Mouse (Mus musculus) gastrocnemius, adult 2 months (tissue): ENCODE measurements around the gene Zfp239. TPM values are rescaled to one million over a fixed set of nuclear protein-coding genes. Genes with fewer than 3 reads are reported as not detected.
"Not testable (repeated sequence)": the region's sequence is repeated elsewhere in the genome, so short reads cannot be mapped to it uniquely, and the experiment has no call there.

Experiments used
- DNase-seq: peaks from one replicate; pipeline ENCODE4 v3.0.0; 2022
- H3K27ac ChIP-seq: fragments of 200-600 bp; 2 replicates; pipeline ENCODE4 v1.8.1; 2022; ENCODE audit warnings: mild to moderate bottlenecking
- H3K4me3 ChIP-seq: fragments of 200-600 bp; 2 replicates; pipeline ENCODE4 v1.8.1; 2022; ENCODE audit warnings: mild to moderate bottlenecking, moderate library complexity
- CTCF ChIP-seq: fragments of 200-600 bp; IDR thresholded peaks from 2 replicates; pipeline ENCODE4 v1.8.1; 2022; ENCODE audit warnings: antibody characterized with exemption, mild to moderate bottlenecking, moderate library complexity
- intact Hi-C: fragments of 180-260 bp; cut with DNase I; formaldehyde crosslinking; loops from one replicate; pipeline ENCODE4 v1.15.1; 2025
- total RNA-seq, 2 experiments: library from RNA; stranded (reverse); gene quantifications; 2 replicates each; pipeline ENCODE4 v1.2.3; 2021

The Zfp239 gene
- total RNA-seq, 2 experiments from 2014 or later: 0.59 to 0.75 TPM

GRCm38 (mm10) chr6:117857990-117858389, 3.9 kb upstream of the Zfp239 start:
- H3K4me3 ChIP-seq: no peak overlapping the region
- H3K27ac ChIP-seq: no peak overlapping the region
- intact Hi-C loops: loop anchor here (10.0 kb wide), 1 partner anchor 267 kb away; no protein-coding TSS in a partner anchor
- DNase-seq: no peak
- TF ChIP-seq CTCF: peak; percentile 20; the same call in 1 of the 2 replicates

GRCm38 (mm10) chr6:117862465-117862864, 565 bp downstream of the Zfp239 start:
- Histone ChIP-seq H3K27ac (peak overlapping the region; percentile 38; the same call in 1 of the 2 replicates), H3K4me3 (peak overlapping the region; percentile 79)
- no peak for TF ChIP-seq CTCF
- intact Hi-C loops: no loop called here
- DNase-seq: no peak

GRCm38 (mm10) chr6:117862899-117863620, 1.2 kb downstream of the Zfp239 start:
- no peak for TF ChIP-seq CTCF
- H3K4me3 ChIP-seq: peak overlapping the region; percentile 79
- peak; percentile 68 for DNase-seq

GRCm38 (mm10) chr6:117863751-117864150, 1.9 kb downstream of the Zfp239 start:
- no peak overlapping the region for H3K27ac ChIP-seq
- intact Hi-C loops: no loop called here
- DNase-seq: no peak
- H3K4me3 ChIP-seq: no peak overlapping the region; the same call in 1 of the 2 replicates
- TF ChIP-seq CTCF: no peak

More at GRCm38 (mm10) chr6:117862899-117863620, 1.2 kb downstream of the Zfp239 start:
- peak overlapping the region; percentile 38 for H3K27ac ChIP-seq
- intact Hi-C loops: no loop called here

DNA sequence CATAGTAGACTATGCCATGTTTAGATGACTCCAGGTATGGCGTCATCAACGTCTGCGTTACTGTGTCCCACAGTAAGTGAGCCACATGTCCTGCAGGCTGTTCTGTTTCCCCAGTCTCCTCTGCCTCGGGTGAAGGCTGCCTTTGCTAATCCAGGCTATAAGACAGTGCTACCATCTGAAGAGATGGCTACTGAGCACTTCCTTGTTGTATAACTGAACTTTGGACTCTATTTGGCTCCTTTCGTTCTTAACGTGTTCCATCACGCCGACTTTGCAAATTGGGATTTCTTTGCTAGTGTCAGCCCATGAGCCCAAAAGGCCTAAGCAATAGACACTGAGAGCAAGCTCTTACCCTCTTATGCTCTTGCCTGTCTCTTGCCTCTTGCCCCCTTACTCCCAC, 6.3 kb downstream of the Zfp239 start:
- TF ChIP-seq CTCF: no peak
- H3K4me3 ChIP-seq: no peak overlapping the region
- intact Hi-C loops: no loop called here
- DNase-seq: no peak
- H3K27ac ChIP-seq: no peak overlapping the region

DNA sequence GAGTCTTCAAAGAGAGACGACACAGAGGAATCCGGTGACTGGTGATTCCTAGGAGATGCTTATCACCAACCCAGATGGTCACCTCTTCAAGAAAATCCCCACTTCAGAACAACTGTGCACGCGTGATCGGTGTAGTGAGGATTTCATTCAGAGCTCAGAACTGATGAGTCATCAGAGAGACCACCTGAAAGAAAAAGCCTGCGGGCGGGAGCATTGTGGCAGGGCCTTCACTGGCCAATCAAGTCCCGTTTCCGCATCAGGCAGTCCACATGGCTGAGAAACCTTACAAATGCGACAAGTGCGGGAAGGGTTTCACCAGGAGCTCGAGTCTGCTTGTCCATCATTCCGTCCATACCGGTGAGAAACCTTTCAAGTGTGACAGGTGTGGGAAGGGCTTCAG, 9.1 kb downstream of the Zfp239 start:
- intact Hi-C loops: no loop called here
- no peak overlapping the region for H3K4me3 ChIP-seq
- TF ChIP-seq CTCF: no peak
- no peak overlapping the region for H3K27ac ChIP-seq
- no peak for DNase-seq

- DNase-seq, intact Hi-C loops, H3K27ac ChIP-seq, H3K4me3 ChIP-seq: not testable (repeated sequence)
Measured at GRCm38 (mm10) chr6:117873450-117873849, 11.6 kb downstream of the Zfp239 start.

DNA sequence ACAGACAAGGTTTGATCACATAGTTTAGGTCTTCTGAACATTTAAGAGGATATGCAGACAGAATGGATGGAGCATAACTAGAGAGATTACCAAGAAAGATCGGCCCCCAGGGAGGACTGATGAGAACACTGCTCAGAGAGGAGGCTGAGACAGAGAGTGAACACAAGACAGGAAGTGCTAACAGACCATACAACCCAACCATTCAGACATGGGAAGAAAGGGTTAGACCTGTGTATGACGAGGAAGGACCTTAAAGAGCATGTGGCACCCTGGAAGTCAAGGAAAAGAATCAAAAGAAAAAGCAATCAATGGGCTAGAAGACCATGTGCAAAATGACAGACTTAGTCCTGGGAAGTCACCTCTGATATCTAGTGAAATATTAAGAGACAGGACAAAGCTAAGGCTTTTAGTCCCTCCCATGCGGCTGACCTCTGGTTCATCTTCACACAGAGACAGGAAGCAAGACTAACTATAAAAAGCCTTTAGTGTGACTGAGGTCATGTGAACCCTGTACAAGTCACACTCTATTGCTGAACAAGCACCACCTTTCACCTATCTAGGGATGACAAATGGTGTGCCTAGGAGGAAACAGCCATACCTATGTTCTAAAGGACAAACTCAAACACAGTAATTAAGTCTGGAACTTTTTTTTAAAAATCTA, 12.9 kb downstream of the Zfp239 start:
- no peak for DNase-seq
- intact Hi-C loops: loop anchor here (5.0 kb wide), 1 partner anchor 43 kb away; no protein-coding TSS in a partner anchor
- H3K27ac ChIP-seq: no peak overlapping the region
- H3K4me3 ChIP-seq: no peak overlapping the region
- no peak for TF ChIP-seq CTCF

DNA sequence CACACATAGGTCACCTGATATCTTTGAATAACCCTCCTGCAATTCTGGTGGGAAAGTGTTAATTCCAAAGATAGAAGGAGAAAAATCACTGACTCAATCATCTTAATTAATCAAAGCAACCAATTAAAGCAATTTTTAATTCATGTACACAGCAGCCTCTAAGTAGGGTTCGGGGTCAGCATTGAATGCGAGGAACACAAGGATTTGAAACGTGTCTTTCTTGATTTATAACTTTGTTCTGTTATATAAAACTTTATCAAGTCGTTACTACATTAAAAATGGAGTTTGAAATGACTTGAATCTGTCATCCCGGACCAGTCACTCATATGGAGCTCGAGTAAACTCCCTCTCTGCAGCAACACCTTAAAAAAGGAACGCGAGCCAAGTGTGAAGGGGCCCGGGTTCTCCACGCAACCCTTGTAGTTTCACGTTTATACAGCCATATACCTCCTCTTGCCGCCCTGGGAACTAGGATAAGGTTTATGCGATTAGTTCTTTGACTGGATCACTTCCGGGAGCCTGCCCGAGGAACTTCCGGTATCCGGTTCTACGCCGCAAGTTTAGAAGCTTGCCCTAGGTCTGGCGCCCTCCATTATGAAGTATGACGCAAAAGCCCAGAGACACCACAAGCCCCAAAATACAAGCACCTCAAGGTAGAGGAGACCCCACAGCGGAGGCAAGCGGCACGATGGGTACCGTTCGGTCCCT, 17.0 kb downstream of the Zfp239 start:
- peak; percentile 91 for DNase-seq
- H3K27ac ChIP-seq: peak overlapping the region; percentile 100
- peak overlapping the region; percentile 72 for H3K4me3 ChIP-seq
- intact Hi-C loops: loop anchor here (5.0 kb wide), 1 partner anchor 38 kb away; no protein-coding TSS in a partner anchor
- TF ChIP-seq CTCF: no peak

DNA sequence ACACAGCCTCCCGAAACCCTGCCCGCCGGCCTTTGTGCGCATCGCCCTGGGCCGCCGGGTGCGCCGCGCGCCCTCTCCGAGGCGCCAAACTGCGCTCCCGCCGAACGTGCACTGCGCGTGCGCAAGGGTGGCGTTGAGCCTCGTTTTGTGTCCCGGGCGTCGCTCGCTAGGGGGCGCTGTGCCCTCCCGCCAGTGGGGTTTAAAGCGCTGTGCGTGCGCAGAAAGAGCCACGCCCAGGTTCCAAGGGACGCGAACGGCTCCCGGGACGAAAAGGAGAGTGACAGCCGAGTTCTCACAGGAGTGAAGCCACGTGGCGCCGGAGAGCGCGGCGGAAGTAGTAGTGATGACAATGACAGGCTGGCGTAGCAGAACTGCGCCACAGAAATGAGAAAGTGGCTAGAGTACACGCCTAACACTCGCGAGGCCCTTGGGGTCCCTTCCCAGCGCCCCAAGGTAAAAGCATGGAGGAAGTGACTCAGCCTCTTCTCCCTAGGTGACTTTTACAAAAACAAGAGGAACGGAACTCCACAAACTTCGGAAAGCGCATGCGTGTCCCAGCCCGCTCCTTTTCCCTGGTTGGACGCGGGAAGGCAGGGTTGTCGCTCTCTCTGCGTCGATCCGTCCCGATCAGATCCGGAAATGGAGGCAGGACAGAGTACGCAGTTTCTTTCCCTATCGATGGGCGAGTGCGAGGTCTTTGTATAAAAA, 17.7 kb downstream of the Zfp239 start:
- DNase-seq: peak; percentile 99
- TF ChIP-seq CTCF: peak; percentile 99
- Histone ChIP-seq H3K4me3 (peak overlapping the region; percentile 72), H3K27ac (peak overlapping the region; percentile 100)
- intact Hi-C loops: loop anchor here (1.0 to 5.0 kb wide), 2 partner anchors 27 to 38 kb away; no protein-coding TSS in a partner anchor

- peak overlapping the region; percentile 72 for H3K4me3 ChIP-seq
- no peak for DNase-seq
Measured at GRCm38 (mm10) chr6:117880394-117880838, 18.5 kb downstream of the Zfp239 start.

GRCm38 (mm10) chr6:117881229-117881628, 19.3 kb downstream of the Zfp239 start:
- H3K27ac ChIP-seq: peak overlapping the region; percentile 100
- TF ChIP-seq CTCF: no peak
- H3K4me3 ChIP-seq: no peak overlapping the region; the same call in 1 of the 2 replicates
- no peak for DNase-seq
- intact Hi-C loops: no loop called here

More at GRCm38 (mm10) chr6:117880394-117880838, 18.5 kb downstream of the Zfp239 start:
- intact Hi-C loops: loop anchor here (1.0 kb wide), 1 partner anchor 26 kb away; no protein-coding TSS in a partner anchor
- TF ChIP-seq CTCF: no peak
- H3K27ac ChIP-seq: peak overlapping the region; percentile 100
